Mouse (Mus musculus) embryonic stem cell, embryonic (primary cell): Measurements from ENCODE around the gene Lamc3.

Experiments used
- CTCF ChIA-PET, 4 experiments: fragments of 300-600 bp in 2 of 4; fragments of 350-600 bp in 2 of 4; sonication (Branson Sonifier 250); formaldehyde crosslinking; loops; one replicate each; lab custom pipeline; 2022; ENCODE audit warnings: inconsistent platforms in 2 of 4; lab: Charles Lee
- POLR2A ChIA-PET, 4 experiments: fragments of 300-600 bp in 2 of 4; fragments of 350-600 bp in 2 of 4; sonication (Branson Sonifier 250); formaldehyde crosslinking; loops; one replicate each; lab custom pipeline; 2022; ENCODE audit warnings: antibody characterized with exemption in 4 of 4, inconsistent platforms in 1 of 4; lab: Charles Lee

The Lamc3 gene

DNA sequence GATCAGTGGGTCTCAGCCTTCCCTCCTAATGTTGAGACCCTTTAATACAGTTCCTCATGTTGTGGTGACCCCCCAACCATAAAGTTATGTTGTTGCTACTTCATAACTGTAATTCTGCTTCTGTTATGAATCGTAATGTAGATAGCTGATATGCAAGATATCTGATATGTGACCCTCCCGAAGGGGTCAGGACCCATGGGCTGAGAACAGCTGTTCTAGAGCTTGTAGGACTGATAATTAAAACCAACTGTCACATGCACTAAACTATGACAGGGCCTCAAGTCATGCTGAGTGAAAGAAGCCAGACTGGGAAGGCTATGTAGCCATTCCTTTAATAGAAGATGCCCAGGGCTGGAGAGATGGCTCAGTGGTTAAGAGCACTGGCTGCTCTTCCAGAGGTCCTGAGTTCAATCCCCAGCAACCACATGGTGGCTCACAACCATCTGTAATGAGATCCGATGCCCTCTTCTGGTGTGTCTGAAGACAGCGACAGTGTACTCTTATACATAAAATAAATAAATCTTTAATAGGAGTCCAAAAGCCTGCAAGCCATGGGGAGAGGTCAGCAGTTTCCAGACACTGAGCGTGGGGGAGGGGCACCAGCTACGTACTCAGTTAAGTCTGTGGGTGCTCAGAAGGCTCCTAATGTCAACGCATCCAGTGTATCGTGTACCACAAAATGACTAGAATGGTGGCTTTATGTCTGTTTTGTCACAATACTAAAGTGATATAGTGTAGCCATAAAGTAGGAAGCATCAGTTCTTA is 19.1 kb upstream of the Lamc3 start:
- ChIA-PET POLR2A (interaction anchor here in 2 of 4 experiments (0.5 to 1.7 kb wide), 5 partner anchors 7 to 63 kb away, joined by 3 to 7 read pairs (median 3); no protein-coding TSS in a partner anchor), CTCF (interaction anchor here in 2 of 4 experiments (0.6 to 1.2 kb wide), 4 partner anchors 18 to 487 kb away, joined by 3 to 4 read pairs (median 4); no protein-coding TSS in a partner anchor)

DNA sequence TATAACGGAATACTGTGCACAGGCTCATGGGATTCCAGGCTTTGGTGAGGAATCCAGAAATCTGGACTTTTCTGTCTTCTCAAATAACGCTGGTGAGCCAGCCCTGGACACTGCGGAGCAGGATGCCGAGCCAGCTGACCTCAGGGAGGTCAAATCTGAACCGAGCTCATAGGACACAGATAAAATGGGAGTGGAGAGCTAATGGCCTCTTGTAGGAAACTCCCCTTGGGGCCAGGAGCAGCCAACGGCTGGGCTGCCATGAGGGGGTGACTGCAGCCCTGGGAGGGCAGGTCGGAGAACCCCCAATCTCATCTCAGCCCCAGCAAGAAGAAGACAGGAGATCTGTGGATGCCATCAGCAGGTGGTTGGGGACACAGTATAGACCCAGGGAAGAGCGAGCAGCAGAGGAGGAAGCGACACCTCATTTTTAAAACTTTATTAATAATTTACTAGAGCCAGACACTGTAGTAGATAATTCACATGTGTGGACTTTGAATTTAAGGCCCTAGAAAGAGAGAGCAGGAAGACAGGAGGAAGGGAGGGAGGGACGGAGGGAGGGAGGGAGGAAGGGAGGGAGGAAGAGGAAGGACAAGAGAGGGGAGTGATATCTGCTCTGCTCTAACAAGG is 18.4 kb upstream of the Lamc3 start:
- POLR2A ChIA-PET, result interaction anchor here in 2 of 4 experiments (1.3 to 1.7 kb wide), 2 partner anchors 10 to 13 kb away, joined by 3 to 5 read pairs; no protein-coding TSS in a partner anchor
- CTCF ChIA-PET, result interaction anchor here in 2 of 4 experiments (1.1 to 1.2 kb wide), 2 partner anchors 18 to 20 kb away, joined by 3 to 4 read pairs; no protein-coding TSS in a partner anchor

DNA sequence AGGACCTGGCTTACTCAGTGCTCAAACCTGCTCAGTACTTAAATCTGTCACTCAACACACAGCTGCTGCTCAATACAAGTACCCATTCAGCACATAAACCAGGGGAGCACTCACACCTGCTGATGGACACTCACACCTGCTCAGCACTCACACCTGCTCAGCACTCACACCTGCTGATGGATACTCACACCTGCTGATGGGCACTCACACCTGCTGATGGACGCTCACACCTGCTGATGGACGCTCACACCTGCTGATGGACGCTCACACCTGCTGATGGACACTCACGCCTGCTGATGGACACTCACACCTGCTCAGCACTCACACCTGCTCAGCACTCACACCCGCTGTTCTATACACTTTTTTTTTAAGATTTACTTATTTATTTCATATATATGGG is 17.4 kb upstream of the Lamc3 start:
- ChIA-PET CTCF (no interaction called here), POLR2A (interaction anchor here in 1 of 4 experiments (2.5 kb wide), 1 partner anchor 11 kb away, joined by 17 read pairs; no protein-coding TSS in a partner anchor)

DNA sequence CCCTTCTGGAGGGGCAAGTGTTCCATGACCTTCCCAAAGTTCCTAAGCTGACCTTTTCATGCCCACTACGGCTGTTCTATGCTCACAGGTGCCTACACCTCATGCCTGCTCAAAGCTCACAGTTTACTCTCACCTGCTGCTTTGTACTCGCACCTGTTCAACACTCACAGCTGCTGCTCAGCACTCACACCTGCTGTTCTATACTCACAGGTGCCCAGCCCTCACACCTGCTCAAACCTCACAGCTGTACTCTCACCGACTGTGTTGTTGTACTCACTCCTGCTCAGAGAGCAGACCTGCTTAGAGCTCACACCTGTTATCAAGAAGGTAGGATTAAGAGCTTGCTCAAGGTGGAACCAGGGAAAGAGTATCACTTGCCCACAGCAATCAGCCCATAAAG is 16.4 kb upstream of the Lamc3 start:
- ChIA-PET POLR2A (interaction anchor here in 2 of 4 experiments (0.7 to 2.8 kb wide), 9 partner anchors 10 to 113 kb away, joined by 3 to 17 read pairs (median 3); no protein-coding TSS in a partner anchor), CTCF (interaction anchor here in 3 of 4 experiments (0.6 to 1.4 kb wide), 7 partner anchors 10 to 896 kb away, joined by 3 to 7 read pairs (median 3); no protein-coding TSS in a partner anchor)

DNA sequence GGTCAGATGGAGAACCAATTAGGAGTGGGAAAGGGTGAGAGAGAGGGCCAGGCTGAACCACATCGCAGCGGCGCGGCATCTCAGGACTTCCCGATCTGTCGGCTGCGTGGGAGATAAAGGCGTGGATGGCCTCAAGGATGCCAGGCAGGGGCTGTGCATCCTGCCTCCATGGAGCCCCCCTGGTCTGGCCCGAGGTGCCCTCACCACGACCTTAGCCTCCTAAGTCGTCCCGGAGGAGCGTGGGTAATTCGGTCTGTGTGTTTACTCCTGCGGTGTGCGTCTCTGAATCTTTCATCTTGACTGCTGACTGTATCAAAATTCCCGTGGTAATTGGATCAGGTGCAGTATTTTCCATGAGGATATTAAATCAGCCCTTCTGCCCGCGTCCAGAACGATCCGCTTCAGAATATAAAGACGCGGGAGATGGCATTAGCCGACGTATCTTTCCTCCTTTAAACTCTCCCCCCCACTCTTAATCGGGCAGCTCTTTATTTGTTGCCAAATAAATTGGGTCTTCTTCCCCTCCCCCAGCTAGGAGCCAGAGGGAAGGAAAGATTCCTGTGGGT is 12.7 kb upstream of the Lamc3 start:
- ChIA-PET POLR2A (no interaction called here), CTCF (no interaction called here)

DNA sequence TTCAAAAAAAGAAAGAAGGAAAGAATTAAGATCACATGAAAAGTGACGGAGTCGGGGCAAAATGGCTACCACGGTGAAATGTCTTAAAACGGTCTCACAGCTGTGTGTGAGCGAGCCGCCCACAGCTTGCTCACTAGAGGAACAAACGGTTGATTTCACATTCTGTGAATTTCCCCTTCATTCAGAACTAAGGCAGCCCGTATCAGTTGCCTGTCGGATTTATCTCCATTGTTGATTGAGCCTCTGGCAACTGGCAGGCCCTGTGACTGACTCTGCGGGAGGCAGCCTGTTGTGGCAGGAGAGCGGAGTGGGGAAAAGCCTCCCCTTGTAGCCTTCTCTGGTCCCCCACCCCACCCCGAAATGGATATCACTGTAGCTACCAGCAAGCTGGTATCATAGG is 10.6 kb upstream of the Lamc3 start:
- CTCF ChIA-PET, result interaction anchor here in 1 of 4 experiments (0.9 to 1.4 kb wide), 4 partner anchors 9 to 87 kb away, joined by 3 to 9 read pairs (median 4); partner anchors contain the start of gene Lamc3
- POLR2A ChIA-PET, result interaction anchor here in 2 of 4 experiments (0.6 to 1.0 kb wide), 5 partner anchors 19 to 205 kb away, joined by 3 to 4 read pairs (median 3); partner anchors contain the start of gene Abl1 (in 1 of the 2)

DNA sequence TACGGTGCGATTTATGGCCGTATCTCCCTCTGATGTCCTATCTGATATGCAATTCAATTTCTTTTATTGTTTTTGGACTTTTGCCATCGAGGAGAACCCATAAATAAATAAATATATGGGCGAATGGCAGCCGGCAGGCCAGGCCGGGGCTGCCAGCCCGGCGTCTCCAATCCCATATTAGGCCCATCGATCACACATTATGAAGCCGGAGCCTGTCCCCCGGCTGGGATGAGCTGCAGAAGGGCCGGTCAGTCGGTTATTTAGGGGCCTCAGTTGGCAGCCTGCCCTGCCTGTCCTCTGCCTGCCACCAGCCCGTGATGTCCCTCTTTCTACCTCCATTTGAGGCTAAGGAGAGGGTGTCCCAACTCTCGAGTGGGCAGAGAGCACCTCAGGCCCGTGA is 8.5 kb upstream of the Lamc3 start:
- CTCF ChIA-PET, result no interaction called here
- POLR2A ChIA-PET, result interaction anchor here in 1 of 4 experiments (1.1 kb wide), 1 partner anchor 30 kb away, joined by 3 read pairs; no protein-coding TSS in a partner anchor

DNA sequence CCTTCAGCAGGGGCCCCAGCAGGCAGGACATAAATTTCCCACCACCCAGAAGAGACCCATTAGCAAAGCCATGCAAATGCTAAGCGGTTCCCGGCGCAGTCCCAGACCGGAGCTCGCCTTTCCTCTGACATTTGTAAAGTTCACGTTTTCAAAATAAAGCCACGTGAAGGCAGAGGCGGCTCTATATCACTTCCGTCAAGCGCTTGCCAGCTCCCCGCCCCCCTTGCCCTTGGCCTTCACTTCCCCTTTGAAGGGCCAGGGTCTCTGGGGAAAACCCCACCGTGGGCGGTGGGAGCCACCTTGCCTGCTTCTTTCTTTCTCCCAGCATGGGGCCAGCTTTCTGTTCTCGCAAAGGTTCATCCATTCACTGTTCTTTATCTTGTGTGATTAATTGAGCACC is 6.2 kb upstream of the Lamc3 start:
- ChIA-PET POLR2A (interaction anchor here in 3 of 4 experiments (0.6 to 2.7 kb wide), 24 partner anchors 9 to 1030 kb away, joined by 3 to 17 read pairs (median 3); partner anchors contain the start of genes Abl1 (in 1 of the 3) and Nup214 (in 1 of the 3)), CTCF (interaction anchor here (0.6 to 1.9 kb wide), 18 partner anchors 9 to 967 kb away, joined by 3 to 9 read pairs (median 4); no protein-coding TSS in a partner anchor)

DNA sequence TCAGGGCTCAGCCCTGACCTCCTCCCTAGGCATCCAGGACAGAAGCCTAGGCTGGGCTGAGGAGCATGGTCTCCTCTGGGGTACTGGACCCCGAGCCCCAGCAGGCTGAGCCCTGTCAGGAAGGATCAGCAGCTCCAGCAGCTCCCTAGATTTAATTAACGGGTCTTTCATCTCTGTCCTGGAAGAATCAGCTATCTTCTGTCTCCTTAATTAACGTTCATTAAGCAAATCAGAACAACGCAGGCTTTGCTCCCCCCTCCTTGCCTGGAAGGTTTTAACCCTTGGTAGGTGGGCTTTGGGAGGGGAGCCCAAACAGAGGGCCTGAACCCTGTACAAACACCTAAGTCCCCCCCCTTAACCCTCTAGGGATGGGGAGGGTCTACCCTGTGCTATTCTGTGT is 4.0 kb upstream of the Lamc3 start:
- CTCF ChIA-PET, result no interaction called here
- POLR2A ChIA-PET, result interaction anchor here in 2 of 4 experiments (0.6 to 1.4 kb wide), 2 partner anchors 156 to 195 kb away, joined by 3 to 4 read pairs; partner anchors contain the start of gene Abl1 (in 1 of the 2)

DNA sequence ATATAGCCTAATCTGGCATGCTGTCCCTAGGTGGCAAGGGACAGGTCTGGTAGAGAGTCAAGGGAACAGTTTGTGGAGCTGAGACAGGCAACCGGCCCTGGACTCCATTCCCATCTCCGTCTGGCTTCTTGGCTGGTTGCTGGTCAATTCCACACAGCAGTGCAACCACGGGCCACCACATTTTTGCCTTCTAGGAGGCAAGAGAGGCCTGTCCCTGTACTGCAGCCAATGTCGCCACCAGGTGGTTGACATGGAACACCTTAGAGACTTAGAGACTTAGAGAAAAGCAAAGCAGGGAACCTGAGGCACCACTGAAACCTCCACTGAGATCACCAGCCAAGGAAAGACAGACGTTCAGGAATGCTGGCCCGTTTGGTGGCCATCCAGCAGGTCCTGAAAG is 2.3 kb upstream of the Lamc3 start:
- POLR2A ChIA-PET, result no interaction called here
- CTCF ChIA-PET, result interaction anchor here in 1 of 4 experiments (0.9 to 1.2 kb wide), 2 partner anchors 197 to 201 kb away, joined by 3 read pairs; partner anchors contain the start of gene Abl1

DNA sequence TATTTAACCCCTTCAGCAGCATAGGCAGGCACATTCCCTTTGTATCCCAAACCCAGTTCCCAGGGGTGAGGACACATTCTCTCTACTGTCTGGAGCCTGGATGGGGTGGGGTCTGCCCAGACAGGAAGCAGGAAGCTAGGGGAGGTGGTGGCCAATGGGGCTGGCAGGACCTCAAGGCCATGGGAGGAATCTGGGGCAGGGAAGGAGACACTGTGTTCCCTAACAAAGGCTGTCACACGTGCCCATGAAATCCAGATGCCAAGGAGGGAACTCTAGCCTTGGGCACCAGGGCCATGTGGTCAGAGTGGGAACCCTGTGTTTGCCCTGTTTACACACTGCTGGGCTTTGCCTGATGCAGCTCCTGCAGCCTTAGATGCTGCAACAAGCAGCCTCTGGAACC is 1.8 kb downstream of the Lamc3 start:
- ChIA-PET POLR2A (interaction anchor here in 2 of 4 experiments (0.9 to 1.5 kb wide), 5 partner anchors 9 to 13 kb away, joined by 3 to 6 read pairs (median 4); no protein-coding TSS in a partner anchor), CTCF (interaction anchor here in 2 of 4 experiments (1.8 to 2.1 kb wide), 3 partner anchors 65 to 102 kb away, joined by 4 to 6 read pairs (median 6); no protein-coding TSS in a partner anchor)

DNA sequence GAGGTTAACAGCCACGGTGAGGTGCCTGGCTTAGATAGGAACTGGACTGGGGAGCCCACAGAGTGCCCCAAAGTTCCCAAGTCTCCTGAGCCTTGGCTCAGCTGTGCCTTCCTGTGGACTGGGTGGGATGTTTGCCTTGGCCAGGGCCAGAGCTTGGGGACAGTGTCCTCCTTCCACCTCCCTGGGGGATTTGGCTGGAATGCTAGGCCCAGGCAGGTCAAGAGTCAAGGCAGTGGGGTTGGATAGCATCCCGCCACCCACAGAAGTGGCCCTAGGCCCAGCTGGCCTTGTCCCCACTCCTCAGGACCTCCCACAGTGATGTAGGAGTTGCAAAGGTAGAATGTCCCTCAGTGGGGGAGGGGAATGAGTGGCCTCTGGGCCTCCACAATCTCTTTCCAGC is 4.1 kb downstream of the Lamc3 start:
- POLR2A ChIA-PET, result interaction anchor here in 3 of 4 experiments (0.9 to 1.8 kb wide), 4 partner anchors 10 to 290 kb away, joined by 3 to 5 read pairs (median 4); no protein-coding TSS in a partner anchor
- CTCF ChIA-PET, result interaction anchor here in 2 of 4 experiments (0.6 kb wide), 2 partner anchors 29 to 53 kb away, joined by 3 read pairs; no protein-coding TSS in a partner anchor

DNA sequence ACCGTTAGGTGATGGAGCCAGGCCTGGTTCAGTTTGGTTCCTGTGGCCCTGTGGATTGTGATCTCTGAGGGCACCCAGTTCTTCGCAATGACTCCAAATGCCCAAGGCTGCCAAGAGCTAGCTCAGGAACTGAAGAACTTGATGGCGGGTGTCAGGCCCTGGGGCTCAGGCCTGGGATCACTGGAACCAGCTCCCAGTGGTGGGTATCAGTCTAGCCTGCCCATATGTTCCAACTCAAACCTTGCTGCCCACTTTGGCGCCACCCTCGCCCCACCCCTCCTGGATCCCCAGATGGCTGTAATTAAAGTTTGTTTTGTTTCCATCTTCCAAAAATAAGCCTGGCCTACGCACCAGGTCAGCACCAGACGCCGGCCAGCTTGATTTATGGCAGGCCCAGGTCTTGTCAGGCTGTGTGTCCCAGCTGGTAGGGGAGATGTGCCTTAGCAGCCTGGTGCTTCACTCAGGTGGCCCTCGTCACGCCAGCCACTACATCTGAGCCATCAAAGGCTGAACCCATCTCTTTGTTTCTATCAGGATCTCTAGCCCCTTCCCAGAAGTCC is 6.1 kb downstream of the Lamc3 start:
- ChIA-PET POLR2A (interaction anchor here in 2 of 4 experiments (0.7 to 1.4 kb wide), 6 partner anchors 9 to 168 kb away, joined by 3 read pairs; no protein-coding TSS in a partner anchor), CTCF (interaction anchor here in 2 of 4 experiments (0.9 to 1.2 kb wide), 3 partner anchors 38 to 212 kb away, joined by 3 to 5 read pairs (median 4); no protein-coding TSS in a partner anchor)

DNA sequence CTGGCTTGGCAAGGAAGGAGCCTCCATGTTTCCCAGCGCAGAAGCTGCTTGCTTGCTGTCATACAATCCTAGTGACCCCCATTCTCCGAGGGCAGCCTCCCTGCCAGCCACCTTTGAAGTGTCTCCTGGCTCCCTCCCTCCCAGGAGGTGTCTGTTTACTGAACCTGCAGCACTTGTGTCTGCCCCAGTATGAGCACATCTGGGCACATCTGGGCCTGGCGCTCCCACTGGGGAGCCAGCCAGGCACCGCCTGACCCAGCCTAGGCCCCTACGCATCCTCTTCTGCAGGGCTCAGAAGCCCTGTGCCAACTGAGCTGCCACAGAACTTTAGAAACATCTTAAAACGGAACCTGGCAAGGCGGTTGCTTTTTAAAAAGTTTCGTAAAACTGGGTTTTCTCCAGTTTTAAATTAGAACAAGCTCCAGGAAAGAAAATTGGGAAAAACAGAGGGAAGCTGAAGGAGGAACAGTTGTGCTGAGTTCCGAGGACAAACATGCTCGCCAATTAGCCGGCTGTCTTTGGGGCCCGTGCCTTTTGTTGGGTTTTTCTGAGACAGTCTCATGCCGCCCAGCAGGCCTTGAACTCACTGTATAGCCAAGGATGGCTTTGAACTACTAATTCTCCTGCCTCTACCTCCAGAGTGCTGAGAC is 7.3 kb downstream of the Lamc3 start:
- ChIA-PET CTCF (interaction anchor here in 3 of 4 experiments (0.5 to 1.2 kb wide), 4 partner anchors 23 to 1733 kb away, joined by 3 to 6 read pairs (median 4); no protein-coding TSS in a partner anchor), POLR2A (interaction anchor here in 3 of 4 experiments (0.6 to 1.4 kb wide), 5 partner anchors 13 to 589 kb away, joined by 3 to 5 read pairs (median 3); partner anchors contain the start of gene Abl1 (in 1 of the 3))

DNA sequence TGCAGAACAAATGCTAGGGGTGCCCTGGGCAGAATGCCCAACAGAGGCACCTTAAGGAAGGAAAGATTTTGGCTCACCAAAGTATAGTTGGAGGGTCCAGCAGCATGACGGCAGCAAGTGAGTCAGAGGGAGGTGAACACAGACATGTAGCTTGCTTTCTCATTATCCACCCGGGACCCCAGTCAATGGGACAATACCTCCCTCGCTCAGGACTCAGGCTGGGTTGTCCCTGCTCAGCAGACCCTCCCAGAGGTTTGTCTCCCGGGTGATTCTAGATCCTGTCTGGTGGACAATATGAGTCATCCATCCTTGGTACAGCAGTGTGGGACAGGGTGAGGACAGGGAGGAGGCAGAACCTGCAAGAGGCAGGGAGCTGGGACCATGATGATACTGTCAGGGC is 13.8 kb downstream of the Lamc3 start:
- ChIA-PET CTCF (interaction anchor here in 2 of 4 experiments (1.0 to 1.4 kb wide), 2 partner anchors 77 kb away, joined by 3 to 6 read pairs; no protein-coding TSS in a partner anchor), POLR2A (interaction anchor here in 1 of 4 experiments (1.0 to 1.1 kb wide), 3 partner anchors 12 to 263 kb away, joined by 3 read pairs; no protein-coding TSS in a partner anchor)

DNA sequence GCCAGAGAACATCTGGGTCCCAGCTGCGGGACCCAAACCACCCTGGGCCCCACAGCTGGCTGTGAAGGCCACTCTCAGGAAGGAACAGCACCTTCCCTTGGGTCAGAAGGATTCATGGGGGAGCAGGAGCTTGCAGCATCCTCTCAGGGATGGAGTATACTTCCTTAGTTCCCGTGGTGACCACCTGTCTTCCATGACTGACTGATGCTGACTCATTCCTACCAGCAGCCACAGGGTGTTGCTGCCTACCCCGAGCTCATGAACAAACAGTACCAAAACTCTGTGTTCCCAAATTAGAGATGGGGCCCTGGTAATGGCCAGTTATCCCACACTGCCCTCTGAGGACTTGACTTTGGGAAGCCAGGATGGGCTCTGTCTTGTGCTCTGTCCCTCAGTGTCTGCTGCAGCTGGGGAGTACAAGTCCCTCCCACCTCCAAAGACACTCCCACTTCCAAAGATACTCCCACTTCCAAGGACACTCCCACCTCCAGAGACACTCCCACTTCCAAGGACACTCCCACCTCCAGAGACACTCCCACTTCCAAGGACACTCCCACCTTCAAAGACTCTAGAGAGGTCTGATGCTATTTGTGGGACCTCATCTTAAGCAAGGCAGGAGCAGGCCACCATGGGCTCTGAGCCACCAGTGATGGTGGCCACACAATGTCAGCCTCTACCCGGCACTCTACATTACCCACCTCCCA is 14.7 kb downstream of the Lamc3 start:
- ChIA-PET CTCF (interaction anchor here in 3 of 4 experiments (0.6 to 1.4 kb wide), 10 partner anchors 15 to 587 kb away, joined by 3 to 6 read pairs (median 3); partner anchors contain the start of gene Lamc3 (in 1 of the 3)), POLR2A (interaction anchor here in 2 of 4 experiments (0.9 to 1.4 kb wide), 9 partner anchors 9 to 236 kb away, joined by 3 to 5 read pairs (median 3); partner anchors contain the start of gene Abl1 (in 1 of the 2))
